Mouse (Mus musculus) forebrain, embryonic 16.5 days (tissue): ENCODE measurements around the gene Cd209g. TPM values are rescaled to one million over a fixed set of nuclear protein-coding genes. Genes with fewer than 3 reads are reported as not detected.

ENCODE experiments used
- ATAC-seq: fragments of 200-750 bp; cut with Nextera tagmentation; 2 replicates; pipeline ENCODE4 v1.8.0; 2017; ENCODE audit warnings: mild to moderate bottlenecking, moderate library complexity
- H3K27ac ChIP-seq: fragments of 300-500 bp; sonication (generic); 2 replicates; pipeline ENCODE4 v1.5.1; 2014; ENCODE audit warnings: low read length, control low read depth
- H3K27me3 ChIP-seq: fragments of 300-500 bp; sonication (generic); replicated peaks from 2 replicates; pipeline ENCODE4 v1.6.1; 2014; ENCODE audit warnings: low read length; ENCODE audit not compliant: control insufficient read depth, insufficient read depth
- H3K36me3 ChIP-seq: fragments of 300-500 bp; sonication (generic); 2 replicates; pipeline ENCODE4 v1.6.1; 2014; ENCODE audit not compliant: control insufficient read depth, insufficient read depth
- H3K4me1 ChIP-seq: fragments of 300-500 bp; sonication (generic); replicated peaks from 2 replicates; pipeline ENCODE4 v1.6.1; 2014; ENCODE audit warnings: low read length; ENCODE audit not compliant: control insufficient read depth, insufficient read depth
- H3K4me2 ChIP-seq: fragments of 300-500 bp; sonication (generic); 2 replicates; pipeline ENCODE4 v1.6.1; 2014; ENCODE audit warnings: mild to moderate bottlenecking, low read length, control low read depth
- H3K4me3 ChIP-seq: fragments of 300-500 bp; sonication (generic); replicated peaks from 2 replicates; pipeline ENCODE4 v1.5.1; 2014; ENCODE audit warnings: mild to moderate bottlenecking, low read length, control low read depth
- H3K9ac ChIP-seq: fragments of 300-500 bp; sonication (generic); replicated peaks from 2 replicates; pipeline ENCODE4 v1.6.1; 2014; ENCODE audit warnings: low read depth, low read length, control low read depth
- H3K9me3 ChIP-seq: fragments of 300-500 bp; sonication (generic); 2 replicates; pipeline ENCODE4 v1.6.1; 2016; ENCODE audit warnings: low read length; ENCODE audit not compliant: control insufficient read depth
- whole genome bisulfite sequencing: fragments of 180-500 bp; shearing (Covaris S2); extraction: QIAGEN DNeasy Blood & Tissue Kit; methylation state at CpG from one replicate; pipeline ENCODE4 v1.1.7; 2014; 5-methylcytosine and 5-hydroxymethylcytosine counted together
- polyA plus RNA-seq: library from polyadenylated mRNA; unstranded; fragments of >200 nt; fragmentation: Nextera tagmentation; extraction: Ambion mirVana; gene quantifications from 2 replicates; pipeline ENCODE4 v1.2.1, GENCODE M21; 2015

Cd209g gene
- polyA plus RNA-seq, 1 experiment from 2014 or later, result not detected

- ATAC-seq, result no peak
- WGBS, result 7% methylated on average over 13 of the region's 13 CpGs
- no peaks in the 10 kb centered on the region for H3K27me3 ChIP-seq
- peak overlapping the region; percentile 66 for H3K9ac ChIP-seq
- H3K4me3 ChIP-seq, result peak overlapping the region; percentile 94
- peak overlapping the region; percentile 58 for H3K4me2 ChIP-seq
- no peaks in the 10 kb centered on the region for H3K36me3 ChIP-seq
- peaks cover 36% of the 10 kb centered on the region for H3K4me1 ChIP-seq
- H3K27ac ChIP-seq, result peak overlapping the region; percentile 84
- no peaks in the 10 kb centered on the region for H3K9me3 ChIP-seq
Measured at GRCm38 (mm10) chr8:4165176-4165851, 31.4 kb downstream of the Cd209g start.

- under 1% methylated on average over 51 of the region's 51 CpGs for WGBS
- peak within 1 kb of the TSS; percentile 61 for H3K4me2 ChIP-seq
- H3K36me3 ChIP-seq, result no peaks in the 10 kb centered on the region
- H3K27me3 ChIP-seq, result no peaks in the 10 kb centered on the region
- peaks cover 39% of the 10 kb centered on the region for H3K4me1 ChIP-seq
- no peaks in the 10 kb centered on the region for H3K9me3 ChIP-seq
- peak; percentile 96 for ATAC-seq
- H3K27ac ChIP-seq, result peak within 1 kb of the TSS; percentile 84
- peak within 1 kb of the TSS; percentile 94 for H3K4me3 ChIP-seq
- peak within 1 kb of the TSS; percentile 94 for H3K9ac ChIP-seq
Measured at GRCm38 (mm10) chr8:4165852-4166751, 32.2 kb downstream of the Cd209g start, which contains the start of gene Evi5l. Gene Evi5l (plus strand): TSS chr8:4166567.

- H3K27ac ChIP-seq, result peak overlapping the region; percentile 23; the same call in 1 of the 2 replicates
Measured at GRCm38 (mm10) chr8:4166881-4167525, 33.1 kb downstream of the Cd209g start.

GRCm38 (mm10) chr8:4167918-4168317, 34.0 kb downstream of the Cd209g start:
- no peak overlapping the region for H3K4me3 ChIP-seq

More at GRCm38 (mm10) chr8:4166881-4167525, 33.1 kb downstream of the Cd209g start:
- peak overlapping the region; percentile 94 for H3K4me3 ChIP-seq
- peak; percentile 1; the same call in 1 of the 2 replicates for ATAC-seq
- WGBS, result 7% methylated on average over 10 of the region's 10 CpGs
- peak overlapping the region; percentile 61 for H3K4me2 ChIP-seq
- H3K9ac ChIP-seq, result peak overlapping the region; percentile 94
- H3K36me3 ChIP-seq, result peaks cover 3% of the 10 kb centered on the region; the same call in 1 of the 2 replicates
- H3K27me3 ChIP-seq, result no peaks in the 10 kb centered on the region
- peaks cover 39% of the 10 kb centered on the region for H3K4me1 ChIP-seq
- no peaks in the 10 kb centered on the region for H3K9me3 ChIP-seq

GRCm38 (mm10) chr8:4172486-4172885, 38.6 kb downstream of the Cd209g start:
- H3K9ac ChIP-seq, result no peak overlapping the region
- no peaks in the 10 kb centered on the region for H3K27me3 ChIP-seq
- H3K36me3 ChIP-seq, result peaks cover 13% of the 10 kb centered on the region
- peaks cover 30% of the 10 kb centered on the region for H3K4me1 ChIP-seq
- no peak overlapping the region for H3K4me2 ChIP-seq
- no peak for ATAC-seq
- no peak overlapping the region for H3K27ac ChIP-seq
- H3K9me3 ChIP-seq, result no peaks in the 10 kb centered on the region
- H3K4me3 ChIP-seq, result no peak overlapping the region
- WGBS, result 80% methylated on average over 3 of the region's 3 CpGs

More at GRCm38 (mm10) chr8:4167918-4168317, 34.0 kb downstream of the Cd209g start:
- peaks cover 39% of the 10 kb centered on the region for H3K4me1 ChIP-seq
- H3K27me3 ChIP-seq, result no peaks in the 10 kb centered on the region
- no peaks in the 10 kb centered on the region for H3K9me3 ChIP-seq
- H3K36me3 ChIP-seq, result peaks cover 3% of the 10 kb centered on the region; the same call in 1 of the 2 replicates
- peak overlapping the region; percentile 61 for H3K4me2 ChIP-seq
- H3K9ac ChIP-seq, result no peak overlapping the region
- 87% methylated on average over 1 of the region's 1 CpGs for WGBS
- no peak overlapping the region for H3K27ac ChIP-seq
- ATAC-seq, result no peak

- ATAC-seq, result no peak
- no peaks in the 10 kb centered on the region for H3K27me3 ChIP-seq
- H3K4me2 ChIP-seq, result no peak overlapping the region
- no peak overlapping the region for H3K27ac ChIP-seq
- H3K4me1 ChIP-seq, result peaks cover 15% of the 10 kb centered on the region
- peaks cover 15% of the 10 kb centered on the region for H3K36me3 ChIP-seq
- no peaks in the 10 kb centered on the region for H3K9me3 ChIP-seq
- H3K4me3 ChIP-seq, result no peak overlapping the region
- WGBS, result 57% methylated on average over 2 of the region's 2 CpGs
- H3K9ac ChIP-seq, result no peak overlapping the region
Measured at GRCm38 (mm10) chr8:4174018-4174417, 40.1 kb downstream of the Cd209g start.

- Histone ChIP-seq H3K4me3 (no peak overlapping the region), H3K9ac (no peak overlapping the region), H3K36me3 (peaks cover 29% of the 10 kb centered on the region), H3K27ac (no peak overlapping the region), H3K4me2 (no peak overlapping the region), H3K27me3 (no peaks in the 10 kb centered on the region), H3K9me3 (no peaks in the 10 kb centered on the region), H3K4me1 (no peaks in the 10 kb centered on the region)
- no peak for ATAC-seq
- 82% methylated on average over 8 of the region's 8 CpGs for WGBS
Measured at GRCm38 (mm10) chr8:4183409-4183808, 49.5 kb downstream of the Cd209g start.

GRCm38 (mm10) chr8:4186151-4186550, 52.3 kb downstream of the Cd209g start:
- H3K4me1 ChIP-seq, result no peaks in the 10 kb centered on the region
- no peak for ATAC-seq
- H3K27me3 ChIP-seq, result no peaks in the 10 kb centered on the region
- peaks cover 35% of the 10 kb centered on the region for H3K36me3 ChIP-seq
- no peak overlapping the region for H3K4me2 ChIP-seq
- WGBS, result 97% methylated on average over 2 of the region's 2 CpGs
- H3K9ac ChIP-seq, result no peak overlapping the region
- no peak overlapping the region for H3K27ac ChIP-seq
- H3K4me3 ChIP-seq, result no peak overlapping the region
- no peaks in the 10 kb centered on the region for H3K9me3 ChIP-seq
